Mouse (Mus musculus) ovary, postnatal 14 days (tissue): ENCODE data around the gene Ino80.

Source experiments
- DNase-seq: peaks from one replicate; pipeline ENCODE4 v3.0.0; 2022; ENCODE audit warnings: low spot score

The Ino80 gene

DNA sequence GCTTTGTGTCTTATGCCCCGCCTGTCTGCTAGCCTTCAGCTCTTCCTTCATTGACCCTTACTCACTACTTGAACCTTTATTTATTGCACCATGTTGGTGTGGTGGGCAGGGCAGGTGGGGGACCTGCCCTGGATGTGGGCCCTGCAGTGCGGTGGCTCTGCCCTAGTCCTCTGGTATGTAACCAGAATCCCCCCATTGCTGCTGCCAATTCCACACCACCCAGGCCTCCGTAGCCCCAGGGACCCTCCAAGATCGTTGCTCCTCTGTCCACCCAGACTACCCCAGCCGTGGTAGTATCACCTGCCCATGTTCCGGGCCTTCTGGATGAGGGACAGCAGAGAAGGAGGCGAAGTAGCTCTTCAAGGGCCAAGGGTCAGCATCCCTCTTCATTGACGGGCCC lies 123.8 kb downstream of the Ino80 start:
- no peak for DNase-seq

DNA sequence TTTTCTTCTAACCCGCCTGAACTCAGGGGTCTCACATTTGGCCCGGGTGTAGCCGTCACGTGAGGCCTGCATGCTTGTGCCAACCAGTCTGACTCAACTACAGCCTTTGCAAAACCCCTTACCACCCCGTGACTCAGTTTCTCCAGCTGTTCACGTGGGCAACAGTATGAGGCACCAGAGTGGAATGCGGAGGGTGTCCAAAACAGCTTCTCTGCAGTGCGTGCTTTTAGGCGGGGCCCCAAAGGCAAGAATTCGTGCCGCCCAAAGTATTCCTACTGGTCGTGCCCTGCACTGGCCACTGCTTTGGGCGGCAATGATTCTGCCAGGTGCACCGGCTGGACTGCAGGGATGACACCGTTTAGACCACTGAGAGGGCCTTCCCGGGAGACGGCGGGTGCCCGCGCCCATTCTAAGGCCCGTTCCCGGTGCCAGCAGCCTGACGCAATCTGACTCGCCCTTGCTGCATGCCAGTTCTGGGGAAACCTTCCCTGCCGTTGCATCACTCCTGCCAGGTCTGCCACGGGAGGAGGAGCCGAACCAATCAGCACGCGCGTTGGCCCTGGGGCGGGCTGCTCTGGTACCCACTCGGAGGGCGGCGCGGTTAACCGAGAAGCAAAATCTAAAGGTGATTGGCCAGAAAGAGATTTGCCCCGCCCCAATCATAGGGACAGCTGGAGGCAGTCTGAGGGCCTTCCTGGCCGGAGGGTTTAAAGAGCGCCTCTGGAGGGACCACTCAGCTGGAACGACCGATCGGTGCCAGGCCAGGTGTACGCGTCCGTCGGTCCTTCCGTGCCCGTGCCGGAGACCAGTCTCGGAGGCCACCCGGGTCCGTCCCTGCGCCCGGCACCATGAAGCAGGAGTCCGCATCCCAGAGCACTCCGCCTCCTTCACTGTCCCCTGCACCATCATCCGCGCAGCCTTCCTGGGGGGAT lies 126.7 kb downstream of the Ino80 start, which contains the start of gene Chac1:
TSS of gene Chac1 (plus strand) at position 675 of the 932 bp plus-strand sequence.
- DNase-seq = peak; percentile 66

DNA sequence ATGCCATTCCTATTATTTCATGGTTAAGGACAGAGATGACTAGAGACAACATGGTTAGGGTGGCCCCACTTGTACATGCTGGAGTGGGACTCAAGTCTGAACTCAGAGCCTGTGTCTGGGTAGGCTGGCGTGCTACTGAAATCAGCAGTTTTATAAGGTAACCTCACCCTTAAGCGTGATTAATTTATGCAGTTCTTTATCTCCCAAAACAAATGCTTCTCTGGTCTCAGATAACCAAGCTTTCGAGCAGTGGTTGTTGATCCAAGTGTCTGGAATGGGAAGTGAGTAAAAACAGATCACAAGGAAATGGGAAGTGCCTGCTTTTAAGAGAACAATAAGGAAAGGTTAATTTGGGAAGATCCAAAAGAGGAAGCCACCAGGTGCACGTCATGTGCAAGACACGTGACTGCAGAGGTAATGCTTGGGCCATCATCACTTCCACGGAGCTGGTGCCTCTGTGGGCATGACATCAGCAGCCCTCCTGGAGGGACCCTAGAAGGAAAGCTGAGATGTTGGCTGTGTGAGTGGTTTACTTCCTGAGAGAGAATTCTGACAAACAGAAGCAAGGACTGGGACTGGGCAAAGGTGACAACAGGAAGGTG lies 132.8 kb downstream of the Ino80 start:
- no peak for DNase-seq

DNA sequence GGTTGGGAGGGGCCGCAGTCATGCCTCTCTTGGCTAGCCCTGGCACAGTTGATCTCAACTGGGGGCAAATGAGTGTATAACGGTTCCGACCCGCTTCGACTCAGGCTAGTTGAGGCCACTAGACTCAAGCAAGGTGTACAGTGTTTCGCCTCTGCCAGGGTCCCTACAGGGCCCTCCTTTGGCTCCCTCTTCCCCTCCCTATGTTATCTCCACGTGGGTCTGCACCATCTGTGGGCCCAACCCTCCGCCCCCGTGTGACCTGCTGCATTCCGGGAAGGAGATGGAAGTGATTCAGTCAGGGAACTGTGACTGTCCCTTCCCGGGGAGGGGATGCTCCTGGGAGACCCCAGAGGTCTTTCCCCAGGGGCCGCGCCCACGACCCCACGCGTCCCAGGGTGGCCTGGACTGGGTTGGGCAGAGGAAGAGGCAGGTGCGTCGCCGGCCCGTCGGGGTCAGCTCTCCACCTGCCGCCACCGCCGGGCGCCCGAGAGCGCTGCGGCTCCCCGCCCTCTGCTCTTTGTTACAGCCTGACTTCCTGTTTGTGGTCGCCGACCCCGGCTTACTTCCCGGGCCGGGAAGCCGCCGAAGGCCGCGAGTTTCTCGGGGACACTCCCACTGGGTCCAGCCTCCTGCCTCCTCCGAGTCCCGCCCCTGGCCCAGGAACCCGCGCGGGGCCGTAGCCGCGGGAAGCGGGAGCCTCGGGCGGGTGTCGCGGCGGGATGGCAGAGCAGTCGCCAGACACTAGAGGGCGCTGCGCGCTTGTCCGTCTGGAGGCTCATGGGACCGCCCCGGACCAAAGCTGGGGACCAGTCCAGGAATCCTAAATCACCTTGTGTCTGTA lies 139.8 kb downstream of the Ino80 start:
- peak; percentile 90 for DNase-seq

DNA sequence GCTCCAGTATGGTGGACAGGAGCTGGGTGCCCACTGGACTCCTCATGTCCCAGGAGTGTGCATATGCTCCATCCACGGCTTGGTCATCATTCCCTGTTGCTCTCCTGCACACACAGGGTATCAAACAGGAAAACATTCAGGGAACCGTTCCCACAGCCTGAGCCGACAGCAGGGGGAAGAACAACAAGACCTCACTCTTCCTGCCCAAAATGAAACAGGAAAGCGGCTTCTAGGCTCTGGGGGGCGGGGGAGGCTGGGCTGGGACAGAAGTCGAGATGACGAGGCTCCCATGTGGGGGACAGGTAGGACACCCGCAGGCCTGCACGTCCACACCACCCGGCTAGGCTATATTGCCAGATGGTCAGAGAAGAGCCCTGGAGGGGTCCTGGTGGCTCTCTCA lies 141.0 kb downstream of the Ino80 start:
- no peak for DNase-seq

DNA sequence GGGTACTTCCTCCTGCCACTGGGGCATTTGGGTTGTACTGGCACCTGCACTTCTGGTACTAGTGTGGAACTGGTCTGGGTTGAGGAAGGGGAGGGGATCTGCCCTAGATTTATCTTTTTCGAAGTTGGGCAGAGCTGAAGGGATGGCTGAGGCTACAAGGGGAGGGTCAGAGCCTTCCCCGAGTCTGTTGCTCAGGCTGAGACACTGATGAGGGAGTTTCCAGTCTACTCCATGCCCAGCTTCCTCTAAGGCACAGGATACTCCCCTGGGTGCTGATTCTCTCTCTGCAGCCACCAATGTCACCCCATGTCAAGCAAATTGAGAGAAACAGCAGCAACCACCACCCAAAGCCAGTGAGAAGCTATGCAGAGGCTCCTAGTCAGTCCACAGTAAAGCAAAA lies 141.5 kb downstream of the Ino80 start:
- DNase-seq = no peak

DNA sequence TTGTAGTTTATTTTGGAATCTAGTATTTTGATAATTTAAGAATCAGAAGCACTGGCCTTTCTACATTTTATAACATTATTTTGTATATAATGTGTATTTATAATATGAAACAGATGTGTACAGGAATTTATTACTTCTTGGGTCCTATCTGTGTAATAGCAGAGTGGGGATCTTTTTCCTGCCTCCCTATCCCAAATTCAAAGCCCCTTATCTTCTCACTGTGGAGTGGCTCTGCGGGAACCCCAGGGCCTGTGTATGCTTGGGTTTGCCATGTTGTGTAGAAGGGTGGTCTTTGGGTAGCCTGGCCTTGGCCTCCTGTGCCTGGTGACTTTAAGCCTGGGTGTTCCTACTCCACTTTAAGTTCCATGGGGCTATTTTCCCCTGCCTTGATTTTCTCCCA lies 142.0 kb downstream of the Ino80 start:
- no peak for DNase-seq

DNA sequence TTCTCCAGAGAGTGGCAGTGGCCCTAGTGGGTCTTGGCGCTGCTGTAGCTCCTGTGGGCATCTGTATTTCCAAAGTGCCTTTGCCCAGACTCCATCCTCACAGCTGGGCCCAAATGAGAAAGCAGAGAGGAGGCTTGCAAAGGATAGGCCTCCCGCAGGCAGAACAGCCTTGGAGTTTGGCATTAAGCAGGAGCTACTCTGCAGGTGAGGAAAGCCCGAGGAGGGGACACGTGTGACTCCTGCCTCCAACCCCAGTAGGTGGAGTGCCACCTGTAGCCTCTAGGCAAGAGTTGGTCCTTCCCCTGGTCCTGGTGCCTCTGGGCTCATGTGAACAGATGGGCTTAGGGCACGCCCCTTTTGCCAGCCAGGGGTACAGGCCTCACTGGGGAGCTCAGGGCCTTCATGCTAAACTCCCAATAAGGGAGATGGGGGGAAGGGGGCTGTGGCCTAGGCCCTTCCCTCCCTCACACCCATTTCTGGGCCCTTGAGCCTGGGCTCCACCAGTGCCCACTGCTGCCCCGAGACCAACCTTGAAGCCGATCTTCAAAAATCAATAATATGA lies 142.4 kb downstream of the Ino80 start:
- DNase-seq = no peak

DNA sequence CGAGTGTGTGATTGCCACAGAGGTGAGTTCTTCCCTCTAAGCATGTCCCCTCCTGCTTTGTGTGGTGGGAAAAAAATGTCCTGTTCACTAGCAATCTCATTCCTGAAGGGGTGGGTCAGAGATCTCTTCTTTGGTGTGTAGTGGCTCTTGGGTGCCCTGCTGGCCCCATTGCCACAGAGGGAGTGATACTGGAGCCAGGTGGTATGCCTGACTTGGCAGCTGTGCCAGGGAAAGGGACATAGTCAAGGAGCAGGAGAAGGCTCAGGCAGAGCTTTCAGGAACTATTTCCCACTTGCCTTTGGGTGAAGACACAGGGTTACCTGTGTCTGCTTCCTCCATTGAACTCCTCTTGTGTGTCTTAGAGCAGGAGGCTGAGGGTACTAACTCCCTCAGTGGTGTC lies 143.4 kb downstream of the Ino80 start:
- DNase-seq = no peak

DNA sequence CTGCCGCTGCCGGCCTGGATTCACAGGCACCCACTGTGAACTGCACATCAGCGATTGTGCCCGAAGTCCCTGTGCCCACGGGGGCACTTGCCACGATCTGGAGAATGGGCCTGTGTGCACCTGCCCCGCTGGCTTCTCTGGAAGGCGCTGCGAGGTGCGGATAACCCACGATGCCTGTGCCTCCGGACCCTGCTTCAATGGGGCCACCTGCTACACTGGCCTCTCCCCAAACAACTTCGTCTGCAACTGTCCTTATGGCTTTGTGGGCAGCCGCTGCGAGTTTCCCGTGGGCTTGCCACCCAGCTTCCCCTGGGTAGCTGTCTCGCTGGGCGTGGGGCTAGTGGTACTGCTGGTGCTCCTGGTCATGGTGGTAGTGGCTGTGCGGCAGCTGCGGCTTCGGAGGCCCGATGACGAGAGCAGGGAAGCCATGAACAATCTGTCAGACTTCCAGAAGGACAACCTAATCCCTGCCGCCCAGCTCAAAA lies 145.3 kb downstream of the Ino80 start:
- no peak for DNase-seq

DNA sequence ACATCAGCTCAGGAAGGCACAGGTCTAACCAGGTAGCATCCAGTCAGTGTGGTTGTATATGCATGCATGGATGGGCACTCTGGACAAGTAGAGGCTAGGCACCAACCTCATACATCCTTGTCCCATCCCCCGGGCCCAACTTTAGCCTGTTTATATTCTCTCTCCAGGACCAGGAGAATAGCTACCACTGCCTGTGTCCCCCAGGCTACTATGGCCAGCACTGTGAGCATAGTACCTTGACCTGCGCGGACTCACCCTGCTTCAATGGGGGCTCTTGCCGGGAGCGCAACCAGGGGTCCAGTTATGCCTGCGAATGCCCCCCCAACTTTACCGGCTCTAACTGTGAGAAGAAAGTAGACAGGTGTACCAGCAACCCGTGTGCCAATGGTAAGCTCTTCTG lies 146.7 kb downstream of the Ino80 start:
- DNase-seq = no peak

DNA sequence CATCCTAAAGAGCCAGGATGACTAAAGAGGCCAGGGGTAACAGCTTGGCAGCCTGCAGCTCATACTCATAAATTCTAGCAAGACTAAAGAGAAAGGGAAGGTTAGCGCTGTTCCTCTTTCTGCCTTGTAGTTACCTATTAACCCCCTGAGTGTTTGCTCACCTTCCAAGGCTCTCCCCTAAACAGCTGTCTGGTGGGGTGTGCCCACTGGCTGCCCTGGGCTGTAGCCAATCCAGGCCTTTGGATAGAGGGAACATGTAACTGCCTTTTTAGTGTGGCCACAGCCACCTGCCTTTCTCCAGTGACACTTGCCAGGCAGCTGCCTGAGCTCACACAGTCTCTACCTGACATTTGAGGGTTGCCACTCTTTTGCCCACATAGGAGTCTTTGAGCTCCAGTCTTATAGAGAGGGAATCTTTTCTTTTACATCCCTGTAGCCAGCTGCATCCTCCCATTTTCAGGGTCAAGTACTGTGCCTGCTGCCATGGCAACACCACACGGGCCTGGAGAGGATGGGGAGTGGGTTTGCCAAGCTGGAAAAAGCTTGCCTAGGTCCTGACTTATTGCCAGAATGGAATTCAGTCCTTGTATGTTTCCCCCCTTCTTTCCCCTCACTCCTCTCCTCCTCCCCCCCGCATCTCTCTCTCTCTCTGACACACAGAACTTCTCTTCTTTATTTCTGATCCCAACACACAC lies 148.2 kb downstream of the Ino80 start:
- no peak for DNase-seq

DNA sequence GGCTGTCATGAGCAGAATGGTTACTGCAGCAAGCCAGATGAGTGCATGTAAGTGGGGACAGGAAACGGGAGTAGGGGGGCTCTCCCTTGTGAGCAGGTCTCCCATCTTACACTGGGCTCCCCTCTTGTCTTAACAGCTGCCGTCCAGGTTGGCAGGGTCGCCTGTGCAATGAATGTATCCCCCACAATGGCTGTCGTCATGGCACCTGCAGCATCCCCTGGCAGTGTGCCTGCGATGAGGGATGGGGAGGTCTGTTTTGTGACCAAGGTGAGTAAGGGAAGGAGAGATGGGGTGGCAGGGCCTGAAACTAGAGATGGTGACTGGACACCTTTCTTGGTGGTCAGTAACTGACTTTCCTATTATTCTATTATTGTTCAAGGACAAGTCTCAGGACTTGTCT lies 148.9 kb downstream of the Ino80 start:
- DNase-seq = no peak

DNA sequence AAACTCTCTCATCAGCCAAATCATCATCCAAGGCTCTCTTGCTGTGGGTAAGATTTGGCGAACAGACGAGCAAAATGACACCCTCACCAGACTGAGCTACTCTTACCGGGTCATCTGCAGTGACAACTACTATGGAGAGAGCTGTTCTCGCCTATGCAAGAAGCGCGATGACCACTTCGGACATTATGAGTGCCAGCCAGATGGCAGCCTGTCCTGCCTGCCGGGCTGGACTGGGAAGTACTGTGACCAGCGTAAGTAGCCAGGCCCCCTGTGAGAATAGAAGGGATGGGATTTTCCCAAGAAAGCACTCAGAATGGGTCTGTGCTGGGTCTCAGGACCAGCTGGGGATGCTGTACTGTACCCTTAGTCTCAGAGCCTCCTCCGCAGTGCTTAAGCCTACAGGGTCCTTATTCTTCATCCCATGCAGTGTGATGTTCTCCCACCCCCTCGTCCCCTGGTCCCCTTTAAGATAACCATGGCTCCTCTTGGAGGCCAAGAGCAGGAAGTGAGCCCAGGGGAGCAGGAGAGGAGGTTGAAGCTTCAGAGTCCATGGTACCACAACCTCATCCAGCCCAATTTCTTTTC lies 149.5 kb downstream of the Ino80 start:
- DNase-seq = no peak

DNA sequence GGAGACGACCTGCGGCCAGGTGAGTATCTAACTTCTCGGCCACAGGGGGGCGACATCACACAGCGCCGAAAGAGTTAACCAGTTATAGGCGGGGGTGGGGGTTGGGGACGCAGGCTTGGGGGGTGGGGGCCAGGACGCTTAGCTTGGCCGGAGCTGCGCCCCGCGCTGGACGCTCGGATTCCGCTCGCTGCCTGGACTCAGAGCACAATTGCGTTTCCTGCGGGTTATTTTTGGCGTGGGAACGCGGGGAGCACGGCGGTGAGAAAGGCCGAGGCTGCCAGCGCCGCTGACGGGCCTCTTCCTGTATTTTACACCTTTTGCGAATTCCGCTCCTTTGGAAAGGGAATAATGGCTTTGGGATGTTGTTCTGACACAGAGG lies 150.4 kb downstream of the Ino80 start:
- no peak for DNase-seq

DNA sequence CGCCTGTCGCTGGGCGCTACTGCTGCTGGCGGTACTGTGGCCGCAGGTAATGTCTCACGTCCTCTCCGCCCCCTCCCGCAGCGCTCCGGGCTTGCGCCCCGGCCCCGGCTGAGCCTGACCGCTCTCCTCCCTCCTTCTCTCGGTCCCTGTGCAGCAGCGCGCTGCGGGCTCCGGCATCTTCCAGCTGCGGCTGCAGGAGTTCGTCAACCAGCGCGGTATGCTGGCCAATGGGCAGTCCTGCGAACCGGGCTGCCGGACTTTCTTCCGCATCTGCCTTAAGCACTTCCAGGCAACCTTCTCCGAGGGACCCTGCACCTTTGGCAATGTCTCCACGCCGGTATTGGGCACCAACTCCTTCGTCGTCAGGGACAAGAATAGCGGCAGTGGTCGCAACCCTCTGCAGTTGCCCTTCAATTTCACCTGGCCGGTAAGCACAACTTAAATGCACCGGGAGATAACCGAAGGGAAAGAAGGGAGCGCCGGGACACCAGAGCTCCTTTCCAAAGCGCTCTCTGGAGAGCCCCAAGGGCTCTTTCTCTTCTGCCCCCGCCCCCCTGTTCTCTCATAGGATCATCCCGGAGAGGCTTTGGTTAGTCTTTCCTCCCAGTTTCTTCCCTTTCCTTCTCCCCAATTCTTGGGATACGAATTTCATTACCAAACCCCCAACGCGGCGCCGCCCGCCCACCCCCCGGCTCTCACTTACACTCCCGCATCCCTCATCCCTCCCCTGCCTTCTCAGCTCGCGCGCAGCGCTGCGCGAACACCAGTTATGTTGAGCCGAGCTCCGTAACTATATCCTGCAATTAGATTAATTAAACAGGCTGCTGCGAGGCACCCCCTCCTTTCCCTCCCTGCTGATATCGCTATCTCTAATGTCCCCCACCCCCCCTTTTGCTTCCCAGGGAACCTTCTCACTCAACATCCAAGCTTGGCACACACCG lies 151.1 kb downstream of the Ino80 start:
- no peak for DNase-seq

DNA sequence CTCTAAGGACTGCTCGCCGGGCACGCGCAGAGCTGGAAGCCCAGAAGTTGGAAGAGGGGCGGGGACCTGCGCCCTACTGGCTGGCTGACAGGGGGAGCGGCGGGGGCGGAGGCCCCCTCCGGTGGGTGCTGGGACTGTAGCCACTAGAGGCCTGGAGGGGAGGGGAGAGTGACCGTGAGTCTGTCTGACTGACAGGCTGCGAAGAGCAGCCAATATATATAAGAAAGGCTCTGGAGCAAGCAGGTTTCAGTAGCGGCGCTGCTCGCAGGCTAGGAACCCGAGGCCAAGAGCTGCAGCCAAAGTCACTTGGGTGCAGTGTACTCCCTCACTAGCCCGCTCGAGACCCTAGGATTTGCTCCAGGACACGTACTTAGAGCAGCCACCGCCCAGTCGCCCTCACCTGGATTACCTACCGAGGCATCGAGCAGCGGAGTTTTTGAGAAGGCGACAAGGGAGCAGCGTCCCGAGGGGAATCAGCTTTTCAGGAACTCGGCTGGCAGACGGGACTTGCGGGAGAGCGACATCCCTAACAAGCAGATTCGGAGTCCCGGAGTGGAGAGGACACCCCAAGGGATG lies 151.8 kb downstream of the Ino80 start, which contains the start of gene Dll4:
TSS of gene Dll4 (plus strand) at position 217 of the 576 bp plus-strand sequence.
- DNase-seq = no peak

DNA sequence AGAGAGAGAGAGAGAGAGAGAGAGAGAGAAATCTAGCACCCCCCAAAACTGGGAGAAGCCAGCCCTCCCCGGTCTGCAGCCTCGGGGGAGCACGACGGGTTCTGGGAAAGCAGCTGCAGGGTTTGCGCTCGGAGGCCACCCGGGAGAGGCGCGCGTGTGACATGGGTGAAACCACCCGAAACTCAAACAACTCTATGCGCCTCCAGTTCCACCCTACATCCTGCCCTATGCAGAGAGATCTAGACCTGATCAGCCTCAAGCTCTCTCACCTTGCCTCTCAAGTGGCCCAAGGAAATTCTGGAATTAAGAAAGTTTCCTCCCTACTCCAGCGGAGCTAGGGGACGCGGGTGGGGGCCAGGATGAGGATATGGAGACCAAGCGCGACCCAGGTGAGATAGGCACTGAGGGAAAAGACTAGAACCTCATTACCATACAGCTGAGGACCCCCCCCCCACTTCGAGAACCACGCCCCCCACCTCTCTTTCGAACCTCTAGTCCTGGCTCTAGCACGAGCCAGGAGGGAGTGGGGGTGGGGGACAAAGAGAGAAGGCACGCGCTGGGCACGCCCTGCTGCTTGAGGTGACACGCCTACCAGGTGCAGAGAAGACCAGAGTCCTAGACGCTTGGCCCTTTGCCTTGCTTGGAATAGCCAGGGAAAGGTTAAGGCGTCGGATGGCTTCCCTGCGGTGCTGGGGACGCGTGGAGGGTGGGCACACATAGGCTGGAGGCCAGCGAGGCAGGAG lies 152.7 kb downstream of the Ino80 start:
- DNase-seq = no peak
